In the genomic region with DNA sequence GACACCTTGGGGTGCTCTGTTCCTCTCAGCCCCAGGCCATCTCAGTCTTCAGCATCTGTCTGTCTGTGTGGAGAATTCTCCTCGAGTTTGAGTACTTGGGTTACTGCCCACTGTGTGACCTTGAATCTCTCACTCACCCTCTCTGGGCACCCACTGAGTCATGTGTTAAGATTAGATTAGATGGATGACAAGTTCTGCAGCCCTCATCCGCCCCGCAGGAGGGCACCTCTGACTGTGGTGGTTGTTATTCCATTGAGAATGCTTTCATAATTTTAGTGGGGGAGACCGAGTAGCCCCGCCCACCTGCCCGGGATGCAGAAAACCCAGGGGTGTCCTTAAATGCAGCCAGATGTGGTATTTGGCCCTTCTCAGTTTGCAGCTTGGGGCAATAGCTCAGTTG, we compare ENCODE assay signal across 8 mouse cellular contexts. TPM values are rescaled to one million over a fixed set of nuclear protein-coding genes. Genes with fewer than 3 reads are reported as not detected.
DNase-seq lines count a peak whose midpoint lies in the region; ATAC-seq lines count a peak whose summit lies in the region.

No protein-coding gene starts in this region.

- ATAC-seq in cerebellum, adult (ENCODE audit: insufficient number of reproducible peaks, low FRiP score, low TSS enrichment): no peak
- no peak for ATAC-seq in midbrain, embryonic 12.5 days (ENCODE audit: low FRiP score, low read depth)
- ATAC-seq in midbrain, embryonic 11.5 days (ENCODE audit: low FRiP score): no peak
- no peak for ATAC-seq in intestine, embryonic 14.5 days (replicated peaks; ENCODE audit: low FRiP score, low TSS enrichment, low read depth)
- ATAC-seq in stomach, embryonic 16.5 days (ENCODE audit: insufficient read depth, low FRiP score): no peak

- peak; percentile 65 for DNase-seq in cerebellum, adult 9-11 months
- DNase-seq in midbrain, embryonic 11.5 days (ENCODE audit: low spot score, missing footprints): no peak
- DNase-seq in intestine, embryonic 14.5 days (ENCODE audit: low spot score): no peak
- DNase-seq in left cerebral cortex, postnatal 14 days (ENCODE audit: low spot score in 2 of 2): no peak
- DNase-seq in gastrocnemius, postnatal 10 days: no peak

- H3K4me1 ChIP-seq in midbrain, embryonic 12.5 days: peaks cover 63% of the 10 kb centered on the region
- peaks cover 54% of the 10 kb centered on the region for H3K4me1 ChIP-seq in midbrain, embryonic 11.5 days (ENCODE audit: control insufficient read depth, insufficient read depth, low read length)
- peaks cover 44% of the 10 kb centered on the region for H3K4me1 ChIP-seq in intestine, embryonic 14.5 days (replicated peaks; ENCODE audit: control insufficient read depth, insufficient read depth, low read length)
- peaks cover 45% of the 10 kb centered on the region for H3K4me1 ChIP-seq in stomach, embryonic 16.5 days (ENCODE audit: control insufficient read depth, insufficient read depth, low read length)

- 50% methylated on average over 6 of the region's 6 CpGs for WGBS in midbrain, embryonic 12.5 days
- WGBS in midbrain, embryonic 11.5 days: 48% methylated on average over 6 of the region's 6 CpGs
- WGBS in intestine, embryonic 14.5 days: 49% methylated on average over 6 of the region's 6 CpGs
- 37% methylated on average over 6 of the region's 6 CpGs for WGBS in stomach, embryonic 16.5 days

- peaks cover 60% of the 10 kb centered on the region for H3K27me3 ChIP-seq in midbrain, embryonic 12.5 days
- H3K27me3 ChIP-seq in midbrain, embryonic 11.5 days (ENCODE audit: control insufficient read depth, insufficient read depth, low read length): peaks cover 21% of the 10 kb centered on the region
- H3K27me3 ChIP-seq in intestine, embryonic 14.5 days (replicated peaks; ENCODE audit: control insufficient read depth, insufficient read depth, low read length): no peaks in the 10 kb centered on the region
- no peaks in the 10 kb centered on the region for H3K27me3 ChIP-seq in stomach, embryonic 16.5 days (ENCODE audit: control insufficient read depth, insufficient read depth, low read length)

- H3K36me3 ChIP-seq in midbrain, embryonic 12.5 days: peaks cover 36% of the 10 kb centered on the region
- peaks cover 8% of the 10 kb centered on the region for H3K36me3 ChIP-seq in midbrain, embryonic 11.5 days (ENCODE audit: control insufficient read depth, insufficient read depth, low read length)
- H3K36me3 ChIP-seq in intestine, embryonic 14.5 days (ENCODE audit: control insufficient read depth, insufficient read depth, low read length): peaks cover 41% of the 10 kb centered on the region
- H3K36me3 ChIP-seq in stomach, embryonic 16.5 days (ENCODE audit: control insufficient read depth, insufficient read depth, low read length): peaks cover 20% of the 10 kb centered on the region

- H3K4me2 ChIP-seq in midbrain, embryonic 12.5 days (replicated peaks): peak overlapping the region; percentile 41
- H3K4me2 ChIP-seq in midbrain, embryonic 11.5 days: no peak overlapping the region
- peak overlapping the region; percentile 50 for H3K4me2 ChIP-seq in intestine, embryonic 14.5 days (ENCODE audit: low read length)
- H3K4me2 ChIP-seq in stomach, embryonic 16.5 days (ENCODE audit: low read depth, low read length): peak overlapping the region; percentile 53

- intact Hi-C loops in left cerebral cortex, postnatal 14 days (cut with DNase I): loop anchor here (5.0 kb wide), 1 partner anchor 39 kb away; the partner anchor contains the start of gene Tle6

- H3K9ac ChIP-seq in midbrain, embryonic 12.5 days (replicated peaks): no peak overlapping the region
- H3K9ac ChIP-seq in midbrain, embryonic 11.5 days (ENCODE audit: low read length): no peak overlapping the region
- H3K9ac ChIP-seq in intestine, embryonic 14.5 days (ENCODE audit: low read length): no peak overlapping the region
- peak overlapping the region; percentile 62; the same call in 1 of the 2 replicates for H3K9ac ChIP-seq in stomach, embryonic 16.5 days (ENCODE audit: low read length)

- H3K4me3 ChIP-seq in midbrain, embryonic 12.5 days: 0 out of 2 replicates have a peak overlapping the region, but pooled peaks have one; percentile 30
- no peak overlapping the region for H3K4me3 ChIP-seq in midbrain, embryonic 11.5 days (ENCODE audit: low read depth, low read length)
- peak overlapping the region; percentile 25; the same call in 1 of the 2 replicates for H3K4me3 ChIP-seq in intestine, embryonic 14.5 days (ENCODE audit: low read depth, low read length)
- peak overlapping the region; percentile 41; the same call in 1 of the 2 replicates for H3K4me3 ChIP-seq in stomach, embryonic 16.5 days (replicated peaks; ENCODE audit: low read length)

- H3K9me3 ChIP-seq in midbrain, embryonic 12.5 days: no peaks in the 10 kb centered on the region
- no peaks in the 10 kb centered on the region for H3K9me3 ChIP-seq in midbrain, embryonic 11.5 days (ENCODE audit: control insufficient read depth, low read length)
- H3K9me3 ChIP-seq in intestine, embryonic 14.5 days (ENCODE audit: control insufficient read depth, low read length): no peaks in the 10 kb centered on the region
- H3K9me3 ChIP-seq in stomach, embryonic 16.5 days (replicated peaks; ENCODE audit: control insufficient read depth, low read length): no peaks in the 10 kb centered on the region

- H3K27ac ChIP-seq in midbrain, embryonic 12.5 days (replicated peaks): no peak overlapping the region
- H3K27ac ChIP-seq in midbrain, embryonic 11.5 days (ENCODE audit: low read depth, low read length): no peak overlapping the region
- H3K27ac ChIP-seq in intestine, embryonic 14.5 days (ENCODE audit: low read depth): no peak overlapping the region
- 0 out of 2 replicates have a peak overlapping the region, but pooled peaks have one; percentile 31 for H3K27ac ChIP-seq in stomach, embryonic 16.5 days (ENCODE audit: low read length)

RNA-seq across cellular contexts. Expression of gene Aes, which starts 4.2 kb away (rescaled TPM):
- 524 and 532 TPM in 2 replicates for polyA plus RNA-seq in midbrain, embryonic 12.5 days (2016; fragmentation: Nextera tagmentation; extraction: Ambion mirVana)
- 306 and 325 TPM in 2 replicates for polyA plus RNA-seq in midbrain, embryonic 11.5 days (2014; fragmentation: Nextera tagmentation; extraction: Ambion mirVana)
- 395 and 515 TPM in 2 replicates for polyA plus RNA-seq in intestine, embryonic 14.5 days (2014; fragmentation: Nextera tagmentation; extraction: Ambion mirVana)
- 325 and 351 TPM in 2 replicates for polyA plus RNA-seq in stomach, embryonic 16.5 days (2015; fragmentation: Nextera tagmentation; extraction: Ambion mirVana)
- total RNA-seq in left cerebral cortex, postnatal 14 days (2021): 100 to 1,000 TPM; 573 to 615 TPM
- 100 to 1,000 TPM; 614 to 667 TPM for total RNA-seq in gastrocnemius, postnatal 10 days (2021)

RNA-seq across cellular contexts. Expression of gene Tle2, which starts 10.9 kb away (rescaled TPM):
- polyA plus RNA-seq in midbrain, embryonic 12.5 days (2016; fragmentation: Nextera tagmentation; extraction: Ambion mirVana): 17.8 and 17.9 TPM in 2 replicates
- polyA plus RNA-seq in midbrain, embryonic 11.5 days (2014; fragmentation: Nextera tagmentation; extraction: Ambion mirVana): 6.0 and 6.2 TPM in 2 replicates
- polyA plus RNA-seq in intestine, embryonic 14.5 days (2014; fragmentation: Nextera tagmentation; extraction: Ambion mirVana): 15.8 and 17.8 TPM in 2 replicates
- 20.6 and 23.6 TPM in 2 replicates for polyA plus RNA-seq in stomach, embryonic 16.5 days (2015; fragmentation: Nextera tagmentation; extraction: Ambion mirVana)
- 10 to 100 TPM; 14.1 to 15.9 TPM for total RNA-seq in left cerebral cortex, postnatal 14 days (2021)
- 1 to 10 TPM; 4.4 to 9.4 TPM for total RNA-seq in gastrocnemius, postnatal 10 days (2021)

RNA-seq across cellular contexts. Expression of gene Gna11, which starts 18.5 kb away (rescaled TPM):
- 70.9 and 72.6 TPM in 2 replicates for polyA plus RNA-seq in midbrain, embryonic 12.5 days (2016; fragmentation: Nextera tagmentation; extraction: Ambion mirVana)
- 55.8 and 59.3 TPM in 2 replicates for polyA plus RNA-seq in midbrain, embryonic 11.5 days (2014; fragmentation: Nextera tagmentation; extraction: Ambion mirVana)
- polyA plus RNA-seq in intestine, embryonic 14.5 days (2014; fragmentation: Nextera tagmentation; extraction: Ambion mirVana): 145 and 171 TPM in 2 replicates
- 101 and 105 TPM in 2 replicates for polyA plus RNA-seq in stomach, embryonic 16.5 days (2015; fragmentation: Nextera tagmentation; extraction: Ambion mirVana)
- 100 to 1,000 TPM; 102 to 109 TPM for total RNA-seq in left cerebral cortex, postnatal 14 days (2021)
- total RNA-seq in gastrocnemius, postnatal 10 days (2021): 10 to 100 TPM; 40.6 to 44.8 TPM

RNA-seq across cellular contexts. Expression of gene Tle6, which starts 37.4 kb away (rescaled TPM):
- polyA plus RNA-seq in midbrain, embryonic 12.5 days (2016; fragmentation: Nextera tagmentation; extraction: Ambion mirVana): 2.9 and 5.1 TPM in 2 replicates
- 4.6 and 6.0 TPM in 2 replicates for polyA plus RNA-seq in midbrain, embryonic 11.5 days (2014; fragmentation: Nextera tagmentation; extraction: Ambion mirVana)
- polyA plus RNA-seq in intestine, embryonic 14.5 days (2014; fragmentation: Nextera tagmentation; extraction: Ambion mirVana): 15.0 and 21.3 TPM in 2 replicates
- 26.0 and 31.2 TPM in 2 replicates for polyA plus RNA-seq in stomach, embryonic 16.5 days (2015; fragmentation: Nextera tagmentation; extraction: Ambion mirVana)
- total RNA-seq in left cerebral cortex, postnatal 14 days (2021): 1 to 10 TPM; 1.3 to 2.7 TPM
- total RNA-seq in gastrocnemius, postnatal 10 days (2021): 1 to 10 TPM; 2.2 to 3.1 TPM

RNA-seq across cellular contexts. Expression of gene Gna15, which starts 39.5 kb away (rescaled TPM):
- 0.58 and 1.0 TPM in 2 replicates for polyA plus RNA-seq in midbrain, embryonic 12.5 days (2016; fragmentation: Nextera tagmentation; extraction: Ambion mirVana)
- 1.1 and 1.4 TPM in 2 replicates for polyA plus RNA-seq in midbrain, embryonic 11.5 days (2014; fragmentation: Nextera tagmentation; extraction: Ambion mirVana)
- 0.73 and 0.84 TPM in 2 replicates for polyA plus RNA-seq in intestine, embryonic 14.5 days (2014; fragmentation: Nextera tagmentation; extraction: Ambion mirVana)
- 9.0 and 11.0 TPM in 2 replicates for polyA plus RNA-seq in stomach, embryonic 16.5 days (2015; fragmentation: Nextera tagmentation; extraction: Ambion mirVana)
- total RNA-seq in left cerebral cortex, postnatal 14 days (2021): 1 to 10 TPM; 2.2 to 3.2 TPM
- under 1 TPM; 0.47 to 0.77 TPM for total RNA-seq in gastrocnemius, postnatal 10 days (2021)
